Mouse (Mus musculus) gastrocnemius, postnatal 36 days (tissue): ENCODE data around the gene Dnajc30. TPM values are rescaled to one million over a fixed set of nuclear protein-coding genes. Genes with fewer than 3 reads are reported as not detected.
A peak's percentile ranks its signal among the peaks of the same experiment; 100 is the strongest.

Experiments
- DNase-seq, 2 experiments: peaks; one replicate each; pipeline ENCODE4 v3.0.0; 2022
- intact Hi-C: fragments of 180-260 bp; cut with DNase I; formaldehyde crosslinking; loops from one replicate; pipeline ENCODE4 v1.15.1; 2025
- total RNA-seq, 2 experiments: library from RNA; stranded (reverse); gene quantifications; 2 replicates each; pipeline ENCODE4 v1.2.3; 2021

The Dnajc30 gene
- total RNA-seq, 2 experiments from 2014 or later: 25.4 to 27.3 TPM

DNA sequence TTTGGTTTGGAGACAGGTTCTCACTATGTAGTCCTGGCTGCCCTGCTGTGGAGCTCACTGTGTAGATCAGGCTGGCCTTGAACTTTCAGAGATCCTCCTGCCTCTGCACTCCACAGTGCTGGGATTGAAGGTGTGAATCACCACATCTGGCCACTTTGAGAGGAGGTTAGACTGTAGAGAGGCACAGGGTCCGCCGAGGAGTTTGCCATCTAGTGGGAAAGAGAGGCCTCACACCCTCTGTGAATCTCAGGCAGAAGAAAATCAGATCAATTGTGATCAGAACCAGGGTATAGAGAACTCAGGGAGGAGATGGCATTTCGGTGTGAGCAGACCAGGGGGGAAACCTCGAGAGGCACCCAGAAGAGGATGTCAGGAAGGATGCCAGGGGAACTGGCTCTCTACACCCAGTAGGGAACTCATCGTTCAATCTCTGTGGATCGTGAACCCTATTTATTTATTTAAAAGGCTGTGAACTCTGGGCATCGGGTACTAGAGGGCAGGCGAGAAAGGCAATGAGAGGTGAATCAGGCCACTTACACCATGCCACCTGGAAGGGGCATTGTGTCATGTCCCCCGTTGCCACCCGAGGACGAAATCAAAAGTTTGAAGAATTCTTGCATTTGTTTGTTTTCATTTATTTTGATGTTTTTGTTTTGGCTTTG lies 40.1 kb downstream of the Dnajc30 start:
- intact Hi-C loops: loop anchor here (5.0 kb wide), 1 partner anchor 87 kb away; no protein-coding TSS in a partner anchor
- DNase-seq: no peak

GRCm38 (mm10) chr5:135106758-135107256 lies 42.8 kb downstream of the Dnajc30 start:
- intact Hi-C loops: no loop called here
- peak; percentile 73 for DNase-seq

DNA sequence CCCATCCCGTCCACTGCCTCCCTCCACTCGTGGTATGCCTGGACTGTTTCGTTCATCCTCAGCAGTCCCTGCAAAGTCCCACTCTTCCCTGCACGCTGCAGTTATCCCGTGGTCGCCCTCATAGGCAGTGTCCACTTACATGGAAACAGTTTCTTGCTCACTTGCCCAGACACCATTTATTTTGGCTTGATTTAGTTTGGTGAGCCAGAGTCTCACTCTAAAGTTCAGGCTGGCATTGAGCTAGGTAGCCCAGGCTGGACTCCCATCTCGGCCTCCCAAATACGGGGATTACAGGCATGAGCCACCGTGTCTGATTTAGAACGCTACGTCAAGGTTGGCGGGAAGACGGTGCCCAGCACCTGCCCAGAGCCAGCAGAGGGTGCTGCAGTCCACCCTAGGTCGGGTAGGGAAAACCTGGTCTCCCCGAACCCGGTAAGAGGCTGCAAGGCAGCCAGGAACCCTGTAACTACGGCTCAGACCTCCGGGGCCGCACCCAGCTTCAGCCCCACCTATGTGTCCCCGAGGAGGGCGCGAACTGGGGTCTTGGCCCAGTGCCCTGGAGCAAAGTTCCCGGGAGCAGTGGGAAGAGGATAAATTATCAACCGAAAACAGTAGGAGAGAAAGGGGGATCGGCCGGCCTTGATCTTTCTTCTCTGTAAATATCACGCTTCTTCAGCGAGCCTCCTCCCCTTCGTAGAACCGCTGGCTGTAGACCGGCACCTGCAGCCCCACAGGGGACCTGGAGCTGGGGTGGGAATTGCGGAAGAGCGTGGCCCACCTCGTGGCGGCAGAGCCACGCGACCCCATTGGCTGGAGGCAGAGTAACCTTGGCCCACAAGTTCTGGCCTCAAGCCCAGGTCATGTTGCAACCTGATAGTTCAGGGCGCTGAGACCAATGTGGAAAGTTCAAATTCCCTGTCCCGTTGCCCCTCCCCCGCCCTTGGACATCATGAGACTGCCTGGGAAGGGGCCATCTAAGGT lies 43.8 kb downstream of the Dnajc30 start:
- intact Hi-C loops: no loop called here
- DNase-seq: peak; percentile 72 to 86

DNA sequence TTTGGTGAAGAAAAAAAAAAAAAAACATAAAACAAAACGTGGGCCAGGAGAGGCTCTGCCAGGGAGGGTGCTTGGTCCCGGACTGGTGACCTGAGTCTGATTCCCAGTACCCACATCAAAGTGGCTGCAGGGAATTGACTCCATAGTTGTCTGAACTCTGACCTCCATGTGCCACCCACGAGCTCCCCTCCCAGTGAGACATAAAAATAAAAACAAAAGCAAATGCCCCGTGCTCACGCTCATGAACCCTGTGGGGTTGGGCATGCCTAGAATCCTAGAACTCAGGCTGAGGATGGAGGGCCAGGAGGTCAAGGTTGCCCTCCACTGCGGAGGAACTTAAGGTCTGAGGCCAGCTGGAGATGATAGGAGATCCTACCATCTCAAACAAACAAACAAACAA lies 45.0 kb downstream of the Dnajc30 start:
- DNase-seq: no peak
- intact Hi-C loops: no loop called here

DNA sequence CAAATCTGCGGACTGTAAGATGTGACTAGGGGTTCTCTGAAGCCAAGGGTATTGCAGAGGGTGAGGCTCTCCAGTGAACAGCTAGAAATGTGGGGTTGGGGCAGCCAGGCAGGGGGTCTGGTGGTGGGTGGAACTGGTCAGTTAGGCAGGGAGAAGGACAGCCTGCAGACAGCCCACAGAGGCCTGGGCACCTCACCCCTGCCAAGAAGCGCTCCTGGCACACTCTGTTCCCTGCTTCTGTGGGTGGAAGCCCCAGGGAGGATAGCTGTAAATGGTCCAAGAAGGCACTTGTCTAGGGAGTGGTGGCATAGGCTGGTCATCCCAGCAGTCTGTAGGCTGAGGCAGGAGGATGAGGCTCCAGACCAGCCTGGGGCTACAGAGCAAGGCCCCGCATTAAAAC lies 45.4 kb downstream of the Dnajc30 start:
- peak in 1 of 2 experiments; percentile 33 for DNase-seq
- intact Hi-C loops: no loop called here

DNA sequence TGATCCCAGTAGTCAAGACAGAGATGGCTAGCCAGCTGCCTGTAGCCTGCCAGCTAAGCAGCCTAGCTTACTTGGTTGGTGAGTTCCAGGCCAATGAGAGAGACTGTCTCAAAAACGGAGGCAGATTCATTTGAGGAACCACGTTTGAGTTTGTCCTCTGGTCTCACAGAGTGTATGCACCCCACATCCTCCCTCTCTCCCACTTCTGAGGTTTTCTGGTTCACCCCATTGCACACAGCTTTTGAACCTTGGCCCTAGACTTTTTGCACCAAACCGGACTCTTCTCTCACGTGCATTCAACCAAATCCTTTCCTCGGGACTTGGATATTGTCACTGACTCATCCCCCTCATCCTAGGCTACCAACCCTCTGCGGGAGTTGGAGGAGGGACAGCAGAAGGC lies 46.0 kb downstream of the Dnajc30 start:
- no peak for DNase-seq
- intact Hi-C loops: no loop called here

- intact Hi-C loops: no loop called here
- DNase-seq: no peak
Measured at GRCm38 (mm10) chr5:135113782-135114181, 49.8 kb downstream of the Dnajc30 start.

DNA sequence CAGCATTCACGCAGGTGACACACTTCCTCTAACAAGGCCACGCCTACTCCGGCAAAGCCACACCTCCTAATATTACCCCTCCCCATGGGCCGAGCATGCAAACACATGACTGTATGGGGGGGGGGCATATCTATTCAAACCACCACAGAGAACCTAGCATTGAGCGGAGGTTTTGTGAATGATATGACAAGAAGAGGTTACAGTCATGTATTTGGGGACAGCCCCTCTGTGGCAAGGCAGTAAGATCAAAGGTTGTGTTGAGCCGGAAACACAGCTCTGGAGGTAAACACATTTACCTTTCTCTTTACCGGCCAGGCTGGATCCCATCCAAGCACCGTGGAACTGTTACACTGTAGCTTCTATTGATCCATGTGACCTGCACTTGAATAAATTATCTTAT lies 51.2 kb downstream of the Dnajc30 start:
- DNase-seq: no peak
- intact Hi-C loops: no loop called here

Other genes starting within 250 kb of the Dnajc30 start
- gene Tmem270, start 157.5 kb upstream of the Dnajc30 start, total RNA-seq: not detected
- not detected for gene Cldn13, start 148.7 kb upstream of the Dnajc30 start, total RNA-seq
- gene Mettl27, start 131.8 kb upstream of the Dnajc30 start, total RNA-seq: 1 to 10 TPM; 5.1 to 6.4 TPM
- gene Cldn4, start 117.3 kb upstream of the Dnajc30 start, total RNA-seq: not detected
- not detected for gene Cldn3, start 78.0 kb upstream of the Dnajc30 start, total RNA-seq
- gene Abhd11, start 55.0 kb upstream of the Dnajc30 start, total RNA-seq: 10 to 100 TPM; 51.6 to 57.0 TPM
- under 1 TPM; 0.59 to 0.74 TPM for gene Stx1a, start 40.7 kb upstream of the Dnajc30 start, total RNA-seq
- gene Bud23, start 757 bp downstream of the Dnajc30 start, total RNA-seq: 10 to 100 TPM; 26.9 to 30.0 TPM
- under 1 TPM; 0.33 to 0.49 TPM for gene Vps37d, start 14.1 kb downstream of the Dnajc30 start, total RNA-seq
- 10 to 100 TPM; 62.4 to 79.9 TPM for gene Mlxipl, start 25.7 kb downstream of the Dnajc30 start, total RNA-seq
- gene Tbl2, start 85.5 kb downstream of the Dnajc30 start, total RNA-seq: 1 to 10 TPM; 9.7 to 9.8 TPM
- 10 to 100 TPM; 23.6 to 26.9 TPM for gene Bcl7b, start 104.1 kb downstream of the Dnajc30 start, total RNA-seq
- 10 to 100 TPM; 26.1 to 26.3 TPM for gene Baz1b, start 123.1 kb downstream of the Dnajc30 start, total RNA-seq
- gene Fzd9, start 187.0 kb downstream of the Dnajc30 start, total RNA-seq: 10 to 100 TPM; 19.1 to 27.1 TPM